ENCODE assay signal across 8 mouse cellular contexts in genomic region chr13:111680679-111681078, GRCm38 (mm10). TPM values are rescaled to one million over a fixed set of nuclear protein-coding genes. Genes with fewer than 3 reads are reported as not detected.
DNase-seq lines count a peak whose midpoint lies in the region; ATAC-seq and TF ChIP-seq lines count a peak whose summit lies in the region.

Gene Mier3, plus strand, starts transcription at chr13:111680979.

- no peak within 1 kb of the TSS for H3K4me2 ChIP-seq in limb, embryonic 13.5 days (replicated peaks)

- intact Hi-C loops in left cerebral cortex, adult 2 months (cut with DNase I): no loop called here
- intact Hi-C loops in heart, postnatal 14 days (cut with DNase I): no loop called here

- H3K9ac ChIP-seq in limb, embryonic 13.5 days: no peak within 1 kb of the TSS

- no peaks in the 10 kb centered on the region for H3K36me3 ChIP-seq in embryonic facial prominence, embryonic 10.5 days (replicated peaks)
- H3K36me3 ChIP-seq in limb, embryonic 13.5 days: no peaks in the 10 kb centered on the region

- no peak within 1 kb of the TSS for H3K27ac ChIP-seq in left cerebral cortex, adult 2 months
- no peak within 1 kb of the TSS for H3K27ac ChIP-seq in embryonic facial prominence, embryonic 10.5 days (replicated peaks)
- no peak within 1 kb of the TSS for H3K27ac ChIP-seq in limb, embryonic 13.5 days

- H3K4me3 ChIP-seq in left cerebral cortex, adult 2 months: no peak within 1 kb of the TSS
- H3K4me3 ChIP-seq in embryonic facial prominence, embryonic 10.5 days: no peak within 1 kb of the TSS
- H3K4me3 ChIP-seq in limb, embryonic 13.5 days: no peak within 1 kb of the TSS

- DNase-seq in left cerebral cortex, adult 2 months (ENCODE audit: extremely low spot score in 1 of 2, low spot score in 2 of 2): no peak
- DNase-seq in left cerebral cortex, adult 11 months (ENCODE audit: low spot score): no peak
- no peak for DNase-seq in embryonic facial prominence, embryonic 10.5 days (ENCODE audit: low spot score)
- no peak for DNase-seq in heart, postnatal 14 days
- DNase-seq in cerebellum, postnatal 14 days: no peak
- DNase-seq in retina, postnatal 1 day: no peak
- no peak for DNase-seq in ovary, postnatal 14 days (ENCODE audit: low spot score)

- 86% methylated on average over 4 of the region's 4 CpGs for WGBS in embryonic facial prominence, embryonic 10.5 days
- WGBS in limb, embryonic 13.5 days: 85% methylated on average over 4 of the region's 4 CpGs

- no peak for TF ChIP-seq CTCF in left cerebral cortex, adult 2 months (IDR thresholded peaks at IDR 0.05)

- peaks cover 20% of the 10 kb centered on the region for H3K27me3 ChIP-seq in embryonic facial prominence, embryonic 10.5 days (replicated peaks; ENCODE audit: low read depth, poor library complexity, severe bottlenecking)
- no peaks in the 10 kb centered on the region for H3K27me3 ChIP-seq in limb, embryonic 13.5 days

- H3K9me3 ChIP-seq in embryonic facial prominence, embryonic 10.5 days: no peaks in the 10 kb centered on the region
- peaks cover under 1% of the 10 kb centered on the region; the same call in 1 of the 2 replicates for H3K9me3 ChIP-seq in limb, embryonic 13.5 days

- 0 out of 2 replicates have a peak, but pooled peaks cover 6% of the 10 kb centered on the region for H3K4me1 ChIP-seq in embryonic facial prominence, embryonic 10.5 days
- 0 out of 2 replicates have a peak, but pooled peaks cover 5% of the 10 kb centered on the region for H3K4me1 ChIP-seq in limb, embryonic 13.5 days

- no peak for ATAC-seq in limb, embryonic 13.5 days (ENCODE audit: low FRiP score, low read depth)

RNA-seq across cellular contexts. Expression of gene Mier3, which starts in this region (rescaled TPM):
- total RNA-seq in left cerebral cortex, adult 2 months (2021): 10 to 100 TPM; 27.1 to 29.9 TPM
- polyA plus RNA-seq in embryonic facial prominence, embryonic 10.5 days (2016; fragmentation: Nextera tagmentation; extraction: Ambion mirVana): 22.1 and 22.2 TPM in 2 replicates
- total RNA-seq in heart, postnatal 14 days (2021): 10 to 100 TPM; 18.5 to 22.4 TPM
- polyA plus RNA-seq in limb, embryonic 13.5 days (2015; fragmentation: Nextera tagmentation; extraction: Ambion mirVana): 26.9 and 27.5 TPM in 2 replicates
